Mouse (Mus musculus) liver, embryonic 14.5 days (tissue): ENCODE results near the gene Mecom.

Experiments
- CTCF ChIP-seq: IDR thresholded peaks from 2 replicates; pipeline ENCODE4 v1.5.1; 2016; ENCODE audit warnings: antibody characterized with exemption, low read depth, control low read depth
- EP300 ChIP-seq: IDR thresholded peaks from 2 replicates; pipeline ENCODE4 v1.6.1; 2016; ENCODE audit warnings: antibody characterized with exemption, low read depth

- TF ChIP-seq CTCF = no peak
- no peak for TF ChIP-seq EP300
Observed at GRCm38 (mm10) chr3:30076522-30076921, 471.3 kb downstream of the Mecom start.
